Mouse (Mus musculus) layer of hippocampus, adult 8-10 months (tissue): ENCODE data around the gene Ccdc155. TPM values are rescaled to one million over a fixed set of nuclear protein-coding genes. Genes with fewer than 3 reads are reported as not detected.

Experiments used
- DNase-seq, 2 experiments: peaks; one replicate each; pipeline ENCODE4 v3.0.0; 2022; ENCODE audit warnings: low spot score in 2 of 2
- total RNA-seq, 4 experiments: library from RNA; stranded (reverse); gene quantifications; 2 replicates each; pipeline ENCODE4 v1.2.4; 2022

The Ccdc155 gene
- total RNA-seq, 4 experiments from 2014 or later, result 2.5 to 4.8 (median 3.6) TPM

DNA sequence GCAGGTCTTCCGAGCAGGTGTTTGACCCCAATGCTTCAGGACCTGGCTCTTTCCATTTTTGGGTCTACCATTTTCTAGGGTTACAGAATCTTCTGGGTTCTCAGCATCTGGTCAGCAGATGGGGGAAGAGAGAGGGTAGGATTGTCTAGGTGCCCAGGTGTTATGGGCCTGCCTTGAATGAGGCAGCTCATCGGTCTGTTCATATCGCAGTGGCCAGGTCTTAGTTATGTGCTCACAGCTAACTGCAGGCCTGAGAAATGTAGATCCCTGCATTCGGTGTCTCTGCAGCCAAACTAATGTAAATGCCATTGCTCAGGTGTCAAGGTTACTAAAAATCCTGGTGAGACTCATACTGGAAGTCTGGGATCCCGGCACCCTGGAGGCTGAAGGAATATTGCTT lies 21.7 kb upstream of the Ccdc155 start:
- no peak for DNase-seq

DNA sequence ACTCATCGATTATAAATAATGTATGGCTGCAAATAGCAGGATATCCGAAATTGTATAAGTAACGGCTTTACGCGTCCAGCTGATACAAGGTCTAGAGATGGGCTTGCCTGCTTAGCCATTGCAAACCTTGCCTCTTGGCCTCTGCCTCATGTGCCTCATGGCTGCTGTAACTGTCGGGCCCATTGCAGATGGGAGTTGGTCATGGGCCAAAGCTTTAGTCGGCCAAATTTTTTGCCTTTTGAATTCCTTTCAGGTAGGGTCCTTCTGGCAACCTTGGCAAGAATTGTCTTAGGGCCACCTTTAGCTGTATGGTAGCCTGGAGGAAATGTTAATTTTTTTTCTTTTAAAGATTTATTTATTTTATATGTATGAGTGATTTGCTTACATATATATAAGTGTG lies 20.1 kb upstream of the Ccdc155 start:
- DNase-seq, result no peak

- DNase-seq, result no peak
These were observed 17.0 kb upstream of the Ccdc155 start for GRCm38 (mm10) chr7:45221680-45222079.

GRCm38 (mm10) chr7:45216442-45217183 lies 11.9 kb upstream of the Ccdc155 start:
- no peak for DNase-seq

DNA sequence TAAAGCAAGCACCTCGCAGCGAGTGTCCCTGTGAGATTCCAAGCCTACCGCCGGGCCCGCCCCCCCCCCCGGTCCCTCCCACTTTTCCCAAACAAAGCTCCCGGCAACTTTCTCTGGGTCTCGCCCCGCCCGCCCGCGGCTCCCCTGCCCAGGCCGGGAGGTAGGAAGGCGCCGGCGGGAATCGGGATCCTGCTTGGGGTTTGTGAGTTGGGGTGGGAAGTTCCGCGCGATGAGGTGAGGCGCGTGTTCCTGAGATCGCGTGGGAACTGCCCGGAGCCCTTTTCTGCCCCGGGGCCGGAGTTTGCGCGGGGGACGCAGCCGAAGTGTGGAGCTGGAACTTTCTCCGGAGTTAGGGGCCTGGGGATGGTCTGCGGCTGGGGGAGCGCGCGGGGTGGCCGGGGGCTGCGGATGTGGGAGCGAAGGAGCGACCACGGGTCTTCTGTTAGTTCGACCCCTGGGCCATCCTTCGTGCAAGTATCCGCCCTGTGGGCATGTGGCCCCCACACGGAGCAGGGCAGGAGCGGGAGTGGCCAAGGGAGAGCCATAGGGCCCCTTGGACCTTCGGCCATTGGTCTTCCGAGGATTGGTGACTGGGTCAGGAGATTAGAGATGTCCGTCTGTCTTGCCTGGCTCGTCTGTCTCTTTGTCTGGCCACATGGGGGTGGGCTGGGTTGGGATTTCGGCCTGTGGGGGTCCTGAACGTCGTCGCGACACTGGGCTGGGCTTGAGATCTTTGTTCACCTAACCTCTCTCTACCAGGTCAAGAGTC lies 11.2 kb upstream of the Ccdc155 start, which contains the start of gene Tead2:
Gene Tead2, plus strand, starts transcription at position 81 of the 769 bp plus-strand sequence.
- no peak for DNase-seq

GRCm38 (mm10) chr7:45213708-45214107 lies 9.0 kb upstream of the Ccdc155 start:
- DNase-seq, result no peak

- no peak for DNase-seq
These were observed 7.7 kb upstream of the Ccdc155 start for GRCm38 (mm10) chr7:45212356-45212755.

DNA sequence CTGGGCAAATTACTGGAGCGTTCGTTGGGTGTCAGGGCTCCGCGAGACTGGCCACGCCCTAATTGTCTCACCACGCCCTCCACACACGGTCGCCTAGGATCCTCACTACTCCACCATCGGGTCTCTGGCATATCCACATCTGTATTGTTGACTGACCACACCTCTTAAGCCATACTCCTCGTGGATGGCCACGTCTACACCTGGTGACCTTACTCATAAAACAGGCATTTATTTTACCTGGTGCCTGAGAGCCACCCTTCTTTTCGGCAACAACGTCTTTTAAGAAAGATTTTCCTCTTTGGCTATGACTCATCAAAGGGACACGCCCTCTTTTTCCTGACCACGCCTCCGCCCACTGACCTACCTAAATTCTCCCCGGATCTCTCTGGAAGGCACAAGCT lies 7.2 kb upstream of the Ccdc155 start, which contains the start of gene Dkkl1:
Gene Dkkl1, minus strand, starts transcription at position 297 of the 401 bp plus-strand sequence.
- no peak for DNase-seq

GRCm38 (mm10) chr7:45211070-45211469 lies 6.4 kb upstream of the Ccdc155 start:
- no peak for DNase-seq

GRCm38 (mm10) chr7:45208260-45208659 lies 3.6 kb upstream of the Ccdc155 start:
- DNase-seq, result no peak

DNA sequence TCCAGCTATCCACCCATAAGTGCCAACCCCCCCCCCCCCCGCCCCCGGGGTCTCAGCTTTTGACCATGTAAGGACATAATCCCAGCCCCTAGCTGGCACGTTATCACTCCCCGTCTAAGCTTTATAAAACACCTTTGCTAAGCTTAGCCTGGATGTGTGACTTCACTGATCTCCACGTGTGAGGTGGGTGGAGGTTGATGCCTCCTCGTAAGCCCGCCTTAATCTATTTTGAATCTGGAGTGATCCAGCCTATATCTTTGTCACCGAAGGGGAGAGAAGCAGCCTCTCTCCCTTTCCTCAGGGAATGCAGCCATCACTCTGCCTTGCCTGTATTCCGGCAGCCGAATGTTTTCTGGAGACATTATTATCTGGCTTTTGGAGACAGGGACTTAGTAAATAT lies 2.0 kb downstream of the Ccdc155 start:
- DNase-seq, result no peak

- DNase-seq, result no peak
These were observed 5.7 kb downstream of the Ccdc155 start for GRCm38 (mm10) chr7:45198961-45199360.

DNA sequence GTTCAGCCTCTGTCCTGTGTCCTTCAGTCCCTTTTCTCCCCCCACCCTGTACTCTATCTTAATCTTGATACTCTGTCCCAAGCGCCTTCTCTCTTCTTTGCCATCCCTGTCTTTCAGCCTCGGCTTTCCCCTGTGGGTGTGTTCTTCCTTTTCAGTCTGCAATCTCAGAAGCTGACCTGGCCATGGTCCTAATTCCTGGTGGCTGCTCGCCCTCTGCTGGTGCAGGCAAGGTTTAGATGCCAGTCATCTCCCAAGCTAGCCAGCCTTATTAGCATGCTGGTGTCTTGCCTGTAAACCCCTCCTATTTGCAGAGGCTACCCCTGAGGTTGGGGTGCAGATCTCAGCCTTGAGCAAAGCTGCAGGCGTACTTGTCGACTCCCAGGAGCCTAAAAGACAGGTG lies 6.3 kb downstream of the Ccdc155 start:
- DNase-seq, result peak; percentile 69 to 71

DNA sequence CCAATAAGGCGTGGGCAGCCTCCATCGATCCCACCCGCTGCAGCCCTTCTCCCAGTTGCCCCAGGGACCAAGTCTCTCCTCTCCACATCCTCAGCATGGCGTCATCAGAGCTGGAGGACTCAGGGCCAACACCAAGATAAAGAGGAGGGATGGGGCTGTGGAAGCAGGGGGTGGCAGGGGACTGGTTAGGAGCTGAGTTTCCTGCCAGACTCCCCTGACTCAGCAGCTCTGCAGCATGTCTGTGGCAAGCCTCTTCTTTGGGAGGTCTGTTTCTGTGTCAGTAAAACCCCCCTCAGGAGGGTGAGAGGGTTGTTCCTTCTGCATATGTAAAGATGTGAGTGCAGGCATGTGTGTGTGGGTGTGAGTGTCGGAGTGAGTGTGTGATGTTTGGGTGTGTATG lies 7.7 kb downstream of the Ccdc155 start:
- DNase-seq, result no peak

- no peak for DNase-seq
These were observed 8.5 kb downstream of the Ccdc155 start for GRCm38 (mm10) chr7:45196176-45196535.

- DNase-seq, result no peak
These were observed 9.1 kb downstream of the Ccdc155 start for GRCm38 (mm10) chr7:45195341-45196175.

GRCm38 (mm10) chr7:45193871-45194785 lies 10.6 kb downstream of the Ccdc155 start:
- DNase-seq, result no peak

DNA sequence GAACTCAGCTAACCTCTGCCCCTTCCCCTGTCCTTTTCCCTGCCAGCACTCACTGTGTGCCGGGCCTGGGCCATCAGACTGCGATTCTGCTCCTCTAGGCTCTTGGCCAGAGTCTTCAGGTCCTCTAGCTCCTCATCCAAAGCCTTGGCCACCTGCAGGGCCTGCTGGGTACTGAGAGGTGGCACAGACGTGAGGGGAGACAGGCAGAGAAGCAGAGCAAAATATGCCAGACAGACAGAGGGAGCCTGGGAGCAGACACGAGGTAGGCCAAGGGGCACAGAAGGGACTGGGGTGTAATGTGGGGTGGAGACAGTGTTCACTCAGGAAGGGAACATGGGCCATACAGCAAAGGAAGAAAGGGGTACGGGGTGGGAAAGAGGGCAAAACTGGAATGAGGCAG lies 11.3 kb downstream of the Ccdc155 start:
- DNase-seq, result no peak

GRCm38 (mm10) chr7:45192585-45193310 lies 11.9 kb downstream of the Ccdc155 start:
- DNase-seq, result no peak

DNA sequence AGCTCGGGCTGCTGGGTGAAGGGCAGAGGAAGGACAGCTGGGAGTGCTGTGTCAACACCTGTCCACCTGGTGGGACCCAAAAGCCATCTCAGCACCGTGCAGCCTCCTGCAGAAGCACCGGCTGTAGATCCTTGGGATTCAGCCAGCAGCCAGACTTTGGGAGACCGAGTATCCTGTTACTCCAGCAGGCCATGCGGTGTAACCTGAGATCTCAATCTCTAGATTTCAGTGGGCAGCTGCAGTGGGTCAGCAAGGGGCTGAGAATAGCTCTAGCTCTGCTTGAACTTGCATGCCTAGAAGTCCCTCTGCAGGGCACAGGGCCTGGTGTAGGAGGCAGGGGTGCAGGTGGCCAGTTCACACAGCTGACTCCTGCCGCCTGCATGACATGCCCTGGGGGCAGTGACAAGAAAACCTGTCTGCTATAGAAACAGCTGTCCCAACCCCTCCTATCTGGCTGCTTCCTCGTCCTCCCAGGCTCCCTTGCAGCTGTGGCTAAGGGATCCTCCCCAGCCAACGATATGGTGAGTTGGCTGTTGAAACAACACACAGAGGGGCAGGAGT lies 12.8 kb downstream of the Ccdc155 start:
- DNase-seq, result no peak
